Mouse (Mus musculus) kidney, adult 2 months (tissue): ENCODE measurements around the gene Prss42.

ENCODE experiments used
- CTCF ChIP-seq: fragments of 200-500 bp; conservative IDR thresholded peaks from 2 replicates; pipeline ENCODE4 v1.5.1; 2011; ENCODE audit warnings: low read depth, mild to moderate bottlenecking, control low read depth, low read length, moderate library complexity, mixed read lengths; ENCODE audit not compliant: insufficient read depth, insufficient read length
- POLR2A ChIP-seq: fragments of 200-500 bp; IDR thresholded peaks from one replicate; pipeline ENCODE4 v1.6.1; 2011; ENCODE audit warnings: low read depth, low read length, control low read depth

DNA sequence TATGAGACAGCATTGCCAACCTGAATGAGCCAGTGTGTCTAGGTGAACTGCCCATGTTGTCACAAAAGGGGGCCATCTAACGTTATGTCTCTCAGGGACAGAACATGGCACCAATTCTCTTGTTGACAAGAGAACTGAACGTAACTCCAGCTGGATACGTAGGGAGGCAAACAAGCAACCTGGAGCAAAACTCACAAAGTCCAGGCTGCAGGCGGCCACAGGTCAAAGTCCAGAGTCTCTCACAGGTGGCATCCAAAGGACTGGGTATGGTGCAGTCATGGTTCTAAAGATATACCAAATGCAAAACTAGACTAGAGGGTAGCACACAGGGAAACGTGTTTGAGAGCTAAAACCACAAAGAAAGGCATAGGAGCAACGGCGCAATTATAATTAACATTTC, 23.5 kb downstream of the Prss42 start:
- no peak for TF ChIP-seq POLR2A
- no peak for TF ChIP-seq CTCF
